Mouse (Mus musculus): ENCODE results near the gene Immp1l. TPM values are rescaled to one million over a fixed set of nuclear protein-coding genes. Genes with fewer than 3 reads are reported as not detected.

Gene Immp1l
- polyA plus RNA-seq, 1 experiment from 2014 or later: 156 TPM

Small RNA genes within 50 kb of the gene (microRNA-seq; reads per million reads assigned to microRNA genes)
- gene Gm22002: not detected

Other genes with a start within 250 kb of the Immp1l start
- 1.6 and 3.2 TPM in 2 replicates for gene Pax6, start 235.7 kb upstream of the Immp1l start, polyA plus RNA-seq (2015; fragmentation: Nextera tagmentation; extraction: Ambion mirVana)
- gene Elp4, start 74 bp upstream of the Immp1l start, polyA plus RNA-seq (2015; fragmentation: Nextera tagmentation; extraction: Ambion mirVana): 38.9 and 45.0 TPM in 2 replicates
- gene Dnajc24, start 98.9 kb downstream of the Immp1l start, polyA plus RNA-seq (2015; fragmentation: Nextera tagmentation; extraction: Ambion mirVana): 40.5 and 43.7 TPM in 2 replicates